Mouse (Mus musculus): Measurements from ENCODE around the gene Atg10. TPM values are rescaled to one million over a fixed set of nuclear protein-coding genes. Genes with fewer than 3 reads are reported as not detected.
"Not testable (repeated sequence)": the region's sequence is repeated elsewhere in the genome, so short reads cannot be mapped to it uniquely, and the experiment has no call there.

Gene Atg10
- polyA plus RNA-seq (2014; fragmentation: Nextera tagmentation; extraction: Ambion mirVana): 13.3 and 17.2 TPM in 2 replicates

DNA sequence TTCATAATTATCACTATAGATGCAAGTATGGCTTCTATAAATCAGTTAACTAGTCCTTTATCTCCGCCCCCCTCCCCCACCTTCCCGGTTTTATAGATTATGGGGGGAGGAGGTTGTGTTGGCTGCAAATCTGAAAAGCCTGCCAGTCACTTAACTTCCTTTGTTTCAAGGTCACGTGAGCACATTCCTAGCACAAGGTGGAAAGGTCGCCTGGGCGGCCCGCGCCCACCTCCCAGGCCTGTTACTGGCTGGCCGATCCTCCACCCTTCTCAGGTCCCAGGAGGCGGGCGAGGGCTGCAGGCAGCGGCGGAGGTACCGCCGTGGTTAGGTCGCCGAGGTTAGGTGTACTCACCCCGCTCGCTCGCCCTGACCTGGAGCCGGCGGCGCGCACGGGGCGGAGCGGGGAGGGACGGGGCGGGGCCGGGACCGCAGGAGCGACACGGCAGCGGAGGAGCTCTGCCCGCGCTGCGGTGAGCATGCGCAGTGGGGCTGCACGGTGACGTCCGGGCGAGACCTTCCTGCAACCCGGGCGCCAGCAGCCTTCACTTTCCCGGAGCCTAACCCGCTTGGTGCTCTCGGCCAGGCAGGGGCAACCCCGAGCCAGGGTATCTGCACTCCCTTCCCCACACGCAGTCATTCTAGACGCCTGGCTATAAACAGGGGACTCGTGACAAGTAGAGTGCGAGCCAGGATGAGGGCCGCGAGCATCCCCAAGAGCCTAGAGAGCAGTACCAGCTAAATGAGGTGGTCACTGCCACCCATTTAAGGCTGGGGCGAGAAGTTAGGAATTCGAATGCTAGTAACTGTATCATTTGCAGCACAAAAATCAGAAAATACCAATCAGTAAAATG lies at the start of gene Atg10:
Gene Atg10 (minus strand): TSS at position 382 of the 851 bp plus-strand sequence.
- Histone ChIP-seq H3K27me3 (ENCODE audit: control insufficient read depth, insufficient read depth, low read length) (no peaks in the 10 kb centered on the region), H3K9me3 (ENCODE audit: control insufficient read depth, low read length) (no peaks in the 10 kb centered on the region), H3K4me3 (replicated peaks; ENCODE audit: low read length) (peak within 1 kb of the TSS; percentile 66), H3K27ac (peak within 1 kb of the TSS; percentile 94), H3K9ac (peak within 1 kb of the TSS; percentile 86), H3K4me2 (replicated peaks) (peak within 1 kb of the TSS; percentile 55), H3K36me3 (replicated peaks; ENCODE audit: control insufficient read depth, insufficient read depth) (no peaks in the 10 kb centered on the region), H3K4me1 (replicated peaks; ENCODE audit: control insufficient read depth, insufficient read depth, low read length) (peaks cover 12% of the 10 kb centered on the region; the same call in 1 of the 2 replicates)
- peak; percentile 92 for DNase-seq (ENCODE audit: low spot score)
- WGBS: 1% methylated on average over 55 of the region's 55 CpGs
- ATAC-seq (ENCODE audit: low FRiP score): peak; percentile 98

DNA sequence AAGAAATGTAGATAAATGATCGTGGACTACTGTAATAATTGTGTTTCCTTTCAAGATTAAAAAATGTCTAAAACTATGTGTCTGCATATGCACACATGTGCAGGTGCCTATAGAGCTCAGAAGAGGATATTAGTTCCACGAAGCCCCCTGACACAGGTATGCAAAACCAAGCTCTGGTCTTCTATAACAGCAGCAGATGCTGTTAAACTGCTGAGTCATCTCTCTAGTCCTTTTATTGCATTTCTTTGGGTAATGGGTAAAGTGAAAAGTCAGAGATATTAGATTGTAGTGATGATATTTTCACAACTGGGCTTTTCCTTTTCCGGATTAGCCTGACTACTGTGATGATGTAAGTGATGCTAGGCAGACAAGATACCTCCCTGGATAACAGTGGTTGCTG lies 28.6 kb upstream of the Atg10 start:
- 91% methylated on average over 3 of the region's 3 CpGs for WGBS
- no peaks in the 10 kb centered on the region for H3K9me3 ChIP-seq (ENCODE audit: control insufficient read depth, low read length)

GRCm38 (mm10) chr13:91251636-91252035 lies 27.9 kb upstream of the Atg10 start:
- no peaks in the 10 kb centered on the region for H3K4me1 ChIP-seq (replicated peaks; ENCODE audit: control insufficient read depth, insufficient read depth, low read length)
- H3K4me2 ChIP-seq (replicated peaks): no peak overlapping the region
- no peak for DNase-seq (ENCODE audit: low spot score)
- no peak overlapping the region for H3K27ac ChIP-seq
- no peaks in the 10 kb centered on the region for H3K36me3 ChIP-seq (replicated peaks; ENCODE audit: control insufficient read depth, insufficient read depth)
- 75% methylated on average over 1 of the region's 1 CpGs for WGBS
- H3K27me3 ChIP-seq (ENCODE audit: control insufficient read depth, insufficient read depth, low read length): no peaks in the 10 kb centered on the region
- H3K9me3 ChIP-seq (ENCODE audit: control insufficient read depth, low read length): no peaks in the 10 kb centered on the region
- H3K9ac ChIP-seq: no peak overlapping the region
- no peak overlapping the region for H3K4me3 ChIP-seq (replicated peaks; ENCODE audit: low read length)
- no peak for ATAC-seq (ENCODE audit: low FRiP score)

More for the DNA sequence above, 28.6 kb upstream of the Atg10 start:
- no peak overlapping the region for H3K4me3 ChIP-seq (replicated peaks; ENCODE audit: low read length)
- no peak overlapping the region for H3K4me2 ChIP-seq (replicated peaks)
- no peaks in the 10 kb centered on the region for H3K4me1 ChIP-seq (replicated peaks; ENCODE audit: control insufficient read depth, insufficient read depth, low read length)
- H3K27me3 ChIP-seq (ENCODE audit: control insufficient read depth, insufficient read depth, low read length): no peaks in the 10 kb centered on the region
- H3K36me3 ChIP-seq (replicated peaks; ENCODE audit: control insufficient read depth, insufficient read depth): no peaks in the 10 kb centered on the region
- ATAC-seq (ENCODE audit: low FRiP score): no peak
- H3K9ac ChIP-seq: no peak overlapping the region
- DNase-seq (ENCODE audit: low spot score): no peak
- no peak overlapping the region for H3K27ac ChIP-seq

DNA sequence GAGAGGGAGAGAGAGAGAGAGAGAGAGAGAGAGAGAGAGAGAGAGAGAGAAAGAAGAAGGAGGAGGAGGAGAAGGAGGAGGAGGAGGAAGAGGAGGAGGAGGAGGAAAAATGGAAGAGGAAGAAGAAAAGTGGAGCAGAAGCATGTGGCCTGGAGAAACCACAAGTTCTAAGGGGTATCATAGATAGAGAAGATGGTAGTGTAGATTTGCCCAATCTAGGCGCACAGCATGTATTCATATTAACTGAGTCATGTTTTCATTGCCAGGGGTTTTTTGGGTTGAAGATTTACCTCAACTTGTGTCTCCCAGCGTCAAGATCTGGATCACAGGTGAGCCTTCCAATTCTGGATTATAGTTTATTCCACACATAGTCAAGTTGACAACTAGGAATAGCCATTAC lies 26.3 kb upstream of the Atg10 start:
- H3K9ac ChIP-seq; H3K27me3 ChIP-seq (ENCODE audit: control insufficient read depth, insufficient read depth, low read length); ATAC-seq (ENCODE audit: low FRiP score); H3K36me3 ChIP-seq (replicated peaks; ENCODE audit: control insufficient read depth, insufficient read depth); H3K4me3 ChIP-seq (replicated peaks; ENCODE audit: low read length); H3K9me3 ChIP-seq (ENCODE audit: control insufficient read depth, low read length); H3K4me2 ChIP-seq (replicated peaks); H3K4me1 ChIP-seq (replicated peaks; ENCODE audit: control insufficient read depth, insufficient read depth, low read length); H3K27ac ChIP-seq; DNase-seq (ENCODE audit: low spot score): not testable (repeated sequence)
- 88% methylated on average over 2 of the region's 2 CpGs for WGBS

DNA sequence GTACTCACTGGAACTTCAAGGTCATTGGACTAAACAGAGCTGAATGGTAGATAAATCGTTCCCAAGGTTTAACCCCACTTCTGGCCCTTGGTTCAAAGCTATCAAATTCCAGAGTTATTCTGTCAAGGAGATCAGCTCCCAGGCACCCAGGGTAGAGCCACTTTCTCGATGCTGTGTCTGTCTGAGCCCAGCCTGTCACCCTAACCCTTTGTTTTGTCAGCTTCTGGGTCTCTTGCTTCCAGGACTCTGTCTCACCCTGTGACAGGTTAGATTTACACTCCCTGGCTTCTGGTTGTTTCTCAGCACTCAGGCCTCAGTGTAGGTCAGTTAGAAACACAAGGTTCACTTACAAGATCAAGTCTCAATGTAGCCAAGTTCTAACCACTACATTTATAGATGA lies 22.7 kb upstream of the Atg10 start:
- no peak for DNase-seq (ENCODE audit: low spot score)
- ATAC-seq (ENCODE audit: low FRiP score): no peak
- H3K4me1 ChIP-seq (replicated peaks; ENCODE audit: control insufficient read depth, insufficient read depth, low read length): no peaks in the 10 kb centered on the region
- no peak overlapping the region for H3K4me3 ChIP-seq (replicated peaks; ENCODE audit: low read length)
- H3K4me2 ChIP-seq (replicated peaks): no peak overlapping the region
- WGBS: 81% methylated on average over 2 of the region's 2 CpGs
- no peaks in the 10 kb centered on the region for H3K36me3 ChIP-seq (replicated peaks; ENCODE audit: control insufficient read depth, insufficient read depth)
- no peak overlapping the region for H3K27ac ChIP-seq
- no peaks in the 10 kb centered on the region for H3K27me3 ChIP-seq (ENCODE audit: control insufficient read depth, insufficient read depth, low read length)
- no peak overlapping the region for H3K9ac ChIP-seq
- peaks cover under 1% of the 10 kb centered on the region; the same call in 1 of the 2 replicates for H3K9me3 ChIP-seq (ENCODE audit: control insufficient read depth, low read length)

DNA sequence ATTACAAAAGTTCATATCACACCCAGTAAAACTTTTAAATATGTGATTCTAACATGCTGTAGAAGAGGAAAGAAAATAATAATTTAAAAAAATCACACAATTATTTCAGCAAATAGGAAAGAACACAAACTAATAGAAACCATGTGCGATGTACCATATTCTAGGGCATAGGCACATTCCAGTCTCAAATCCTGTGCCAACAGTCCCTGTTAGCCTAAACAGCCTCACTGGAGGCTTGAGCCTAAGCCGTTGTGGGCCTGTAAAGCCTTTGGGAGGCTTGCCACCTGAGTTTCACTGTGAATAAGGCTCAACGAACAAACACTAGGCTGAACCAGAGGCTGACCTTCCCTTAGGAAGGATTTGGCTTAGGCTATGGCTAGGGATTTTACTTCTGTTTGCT lies 14.2 kb upstream of the Atg10 start:
- WGBS: 80% methylated on average over 3 of the region's 3 CpGs
- Histone ChIP-seq H3K9ac (no peak overlapping the region), H3K4me1 (replicated peaks; ENCODE audit: control insufficient read depth, insufficient read depth, low read length) (no peaks in the 10 kb centered on the region), H3K4me3 (replicated peaks; ENCODE audit: low read length) (no peak overlapping the region), H3K27me3 (ENCODE audit: control insufficient read depth, insufficient read depth, low read length) (no peaks in the 10 kb centered on the region), H3K9me3 (ENCODE audit: control insufficient read depth, low read length) (peaks cover 6% of the 10 kb centered on the region; the same call in 1 of the 2 replicates), H3K27ac (no peak overlapping the region), H3K36me3 (replicated peaks; ENCODE audit: control insufficient read depth, insufficient read depth) (no peaks in the 10 kb centered on the region), H3K4me2 (replicated peaks) (no peak overlapping the region)
- no peak for ATAC-seq (ENCODE audit: low FRiP score)
- DNase-seq (ENCODE audit: low spot score): no peak

GRCm38 (mm10) chr13:91236884-91237283 lies 13.1 kb upstream of the Atg10 start:
- Histone ChIP-seq H3K9ac (no peak overlapping the region), H3K9me3 (ENCODE audit: control insufficient read depth, low read length) (peaks cover 6% of the 10 kb centered on the region; the same call in 1 of the 2 replicates), H3K4me1 (replicated peaks; ENCODE audit: control insufficient read depth, insufficient read depth, low read length) (no peaks in the 10 kb centered on the region), H3K4me3 (replicated peaks; ENCODE audit: low read length) (no peak overlapping the region), H3K27me3 (ENCODE audit: control insufficient read depth, insufficient read depth, low read length) (no peaks in the 10 kb centered on the region), H3K36me3 (replicated peaks; ENCODE audit: control insufficient read depth, insufficient read depth) (no peaks in the 10 kb centered on the region), H3K4me2 (replicated peaks) (no peak overlapping the region), H3K27ac (no peak overlapping the region)
- DNase-seq (ENCODE audit: low spot score) (no peak), ATAC-seq (ENCODE audit: low FRiP score) (no peak)
- 88% methylated on average over 2 of the region's 2 CpGs for WGBS

- peak overlapping the region; percentile 66 for H3K4me3 ChIP-seq (replicated peaks; ENCODE audit: low read length)
- H3K9me3 ChIP-seq (ENCODE audit: control insufficient read depth, low read length): no peaks in the 10 kb centered on the region
- peak overlapping the region; percentile 94 for H3K27ac ChIP-seq
- H3K4me2 ChIP-seq (replicated peaks): peak overlapping the region; percentile 55
- no peaks in the 10 kb centered on the region for H3K36me3 ChIP-seq (replicated peaks; ENCODE audit: control insufficient read depth, insufficient read depth)
- H3K4me1 ChIP-seq (replicated peaks; ENCODE audit: control insufficient read depth, insufficient read depth, low read length): peaks cover 12% of the 10 kb centered on the region; the same call in 1 of the 2 replicates
- H3K27me3 ChIP-seq (ENCODE audit: control insufficient read depth, insufficient read depth, low read length): no peaks in the 10 kb centered on the region
- WGBS: 83% methylated on average over 2 of the region's 2 CpGs
- DNase-seq (ENCODE audit: low spot score) (peak; percentile 37), ATAC-seq (ENCODE audit: low FRiP score) (no peak)
- H3K9ac ChIP-seq: peak overlapping the region; percentile 86
These were observed 658 bp upstream of the Atg10 start for GRCm38 (mm10) chr13:91224438-91224814.

- peak overlapping the region; percentile 66 for H3K4me3 ChIP-seq (replicated peaks; ENCODE audit: low read length)
- peaks cover 12% of the 10 kb centered on the region; the same call in 1 of the 2 replicates for H3K4me1 ChIP-seq (replicated peaks; ENCODE audit: control insufficient read depth, insufficient read depth, low read length)
- peak overlapping the region; percentile 55 for H3K4me2 ChIP-seq (replicated peaks)
- peak overlapping the region; percentile 94 for H3K27ac ChIP-seq
- no peaks in the 10 kb centered on the region for H3K9me3 ChIP-seq (ENCODE audit: control insufficient read depth, low read length)
- H3K9ac ChIP-seq: peak overlapping the region; percentile 86
- no peaks in the 10 kb centered on the region for H3K36me3 ChIP-seq (replicated peaks; ENCODE audit: control insufficient read depth, insufficient read depth)
- 73% methylated on average over 1 of the region's 1 CpGs for WGBS
- DNase-seq (ENCODE audit: low spot score) (no peak), ATAC-seq (ENCODE audit: low FRiP score) (no peak)
- no peaks in the 10 kb centered on the region for H3K27me3 ChIP-seq (ENCODE audit: control insufficient read depth, insufficient read depth, low read length)
These were observed 705 bp downstream of the Atg10 start for GRCm38 (mm10) chr13:91223063-91223462.

All from hindbrain, embryonic 14.5 days (tissue).